Mouse (Mus musculus): ENCODE results near the gene Mus81.
"Not testable (repeated sequence)": the region's sequence is repeated elsewhere in the genome, so short reads cannot be mapped to it uniquely, and the experiment has no call there.

The Mus81 gene

GRCm38 (mm10) chr19:5487768-5488550, at the start of gene Mus81:
TSS of gene Mus81 (minus strand) at chr19:5488402.
- DNase-seq (ENCODE audit: low spot score in 2 of 2) = peak; percentile 92 to 96

GRCm38 (mm10) chr19:5532520-5532919, 44.3 kb upstream of the Mus81 start:
- DNase-seq (ENCODE audit: low spot score in 2 of 2) = no peak

GRCm38 (mm10) chr19:5530138-5530524, 41.9 kb upstream of the Mus81 start:
- no peak for DNase-seq (ENCODE audit: low spot score in 2 of 2)

- peak; percentile 91 to 96 for DNase-seq (ENCODE audit: low spot score in 2 of 2)
Observed at GRCm38 (mm10) chr19:5529325-5530137, 41.3 kb upstream of the Mus81 start.

- DNase-seq (ENCODE audit: low spot score in 2 of 2) = no peak
Observed at GRCm38 (mm10) chr19:5525204-5525603, 37.0 kb upstream of the Mus81 start.

- DNase-seq (ENCODE audit: low spot score in 2 of 2) = no peak
Observed at GRCm38 (mm10) chr19:5518721-5519120, 30.5 kb upstream of the Mus81 start.

- no peak for DNase-seq (ENCODE audit: low spot score in 2 of 2)
Observed at GRCm38 (mm10) chr19:5516906-5517505, 28.8 kb upstream of the Mus81 start.

GRCm38 (mm10) chr19:5515840-5516777, 27.9 kb upstream of the Mus81 start:
- no peak for DNase-seq (ENCODE audit: low spot score in 2 of 2)

- no peak for DNase-seq (ENCODE audit: low spot score in 2 of 2)
Observed at GRCm38 (mm10) chr19:5513005-5513349, 24.8 kb upstream of the Mus81 start.

GRCm38 (mm10) chr19:5512091-5513004, 24.1 kb upstream of the Mus81 start:
- no peak for DNase-seq (ENCODE audit: low spot score in 2 of 2)

GRCm38 (mm10) chr19:5511074-5511632, 23.0 kb upstream of the Mus81 start:
- no peak for DNase-seq (ENCODE audit: low spot score in 2 of 2)

GRCm38 (mm10) chr19:5510031-5511026, 22.1 kb upstream of the Mus81 start, which contains the start of gene Snx32:
TSS of gene Snx32 (minus strand) at chr19:5510538.
- peak; percentile 94 to 95 for DNase-seq (ENCODE audit: low spot score in 2 of 2)

- DNase-seq (ENCODE audit: low spot score in 2 of 2) = no peak
Observed at GRCm38 (mm10) chr19:5503687-5504086, 15.5 kb upstream of the Mus81 start, which contains the start of gene 1700020D05Rik. TSS of gene 1700020D05Rik (minus strand) at chr19:5503787.

GRCm38 (mm10) chr19:5500330-5500875, 12.2 kb upstream of the Mus81 start:
- DNase-seq (ENCODE audit: low spot score in 2 of 2) = no peak

- DNase-seq (ENCODE audit: low spot score in 2 of 2) = no peak
Observed at GRCm38 (mm10) chr19:5496052-5496370, 7.8 kb upstream of the Mus81 start.

- DNase-seq (ENCODE audit: low spot score in 2 of 2) = no peak
Observed at GRCm38 (mm10) chr19:5495353-5496051, 7.3 kb upstream of the Mus81 start.

GRCm38 (mm10) chr19:5494314-5494713, 6.1 kb upstream of the Mus81 start:
- DNase-seq (ENCODE audit: low spot score in 2 of 2) = no peak

GRCm38 (mm10) chr19:5493301-5493721, 5.1 kb upstream of the Mus81 start:
- not testable (repeated sequence) for DNase-seq (ENCODE audit: low spot score in 2 of 2)

Data from spleen, postnatal 14 days (tissue).